Mouse (Mus musculus) erythroblast, embryonic 14.5 days (primary cell): ENCODE results near the gene Tspear.
"Not testable (repeated sequence)": the region's sequence is repeated elsewhere in the genome, so short reads cannot be mapped to it uniquely, and the experiment has no call there.

Source experiments
- GATA1 ChIP-seq: IDR thresholded peaks from 2 replicates; pipeline ENCODE4 v1.6.1; 2012; ENCODE audit warnings: low read length, inconsistent platforms, mixed read lengths
- TAL1 ChIP-seq: IDR thresholded peaks from 3 replicates; pipeline ENCODE4 v1.6.1; 2012; ENCODE audit warnings: low read length, inconsistent platforms, mixed read lengths

- not testable (repeated sequence) for TF ChIP-seq TAL1, GATA1
Observed at GRCm38 (mm10) chr10:77787876-77788275, 101.5 kb downstream of the Tspear start, which contains the start of gene Gm7137.
